16 mouse cellular contexts compared by ENCODE assay signal in the genomic region with DNA sequence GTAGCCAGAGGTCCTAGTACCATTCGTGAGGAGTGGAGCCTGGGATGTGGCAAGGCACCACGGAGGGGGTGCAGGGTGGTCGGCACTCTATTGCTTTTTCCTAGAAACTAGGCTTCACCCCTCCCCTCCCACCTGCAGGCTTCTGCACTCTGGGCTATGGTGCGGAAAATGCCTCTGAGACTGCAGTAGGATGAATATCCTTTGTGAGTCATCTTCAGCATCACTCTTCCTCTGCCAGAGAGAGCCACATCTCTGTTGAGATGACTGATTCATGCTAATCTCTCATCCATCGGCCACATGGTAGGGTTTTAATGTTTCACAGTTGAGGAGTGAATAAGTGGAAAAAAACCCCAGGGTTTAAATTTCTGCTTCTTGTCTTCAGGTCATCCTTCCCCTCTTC.
"Had no signal": no experiment of that assay in that cellular context is flagged by ENCODE, and none has a peak within 500 bp of the region (broad histone marks: within the 10 kb centered on the region; RNA-seq: fewer than 3 reads in every experiment).

No protein-coding gene starts in this region.

- H3K36me3 ChIP-seq: liver, embryonic 12.5 days; midbrain, embryonic 13.5 days; midbrain, embryonic 15.5 days; neural tube, embryonic 12.5 days; stomach, embryonic 15.5 days had no signal

- H3K27ac ChIP-seq: liver, embryonic 12.5 days; liver, embryonic 14.5 days; macrophage; midbrain, embryonic 13.5 days; midbrain, embryonic 15.5 days; neural tube, embryonic 12.5 days; stomach, embryonic 15.5 days had no signal

- ATAC-seq: liver, embryonic 12.5 days; midbrain, embryonic 13.5 days; midbrain, embryonic 15.5 days had no signal

- H3K9ac ChIP-seq: liver, embryonic 12.5 days; liver, embryonic 14.5 days; lung, embryonic 14.5 days; midbrain, embryonic 13.5 days; midbrain, embryonic 15.5 days; neural tube, embryonic 12.5 days; stomach, embryonic 15.5 days had no signal

- H3K27me3 ChIP-seq: megakaryocyte, embryonic 14.5 days; midbrain, embryonic 15.5 days; neural tube, embryonic 12.5 days; stomach, embryonic 15.5 days had no signal

- H3K4me2 ChIP-seq: liver, embryonic 12.5 days; lung, embryonic 14.5 days; midbrain, embryonic 11.5 days; midbrain, embryonic 13.5 days; midbrain, embryonic 15.5 days; neural tube, embryonic 12.5 days; stomach, embryonic 15.5 days had no signal

- H3K9me3 ChIP-seq: liver, embryonic 12.5 days; midbrain, embryonic 13.5 days; midbrain, embryonic 15.5 days; neural tube, embryonic 12.5 days; stomach, embryonic 15.5 days had no signal

- H3K4me3 ChIP-seq: liver, embryonic 12.5 days; megakaryocyte, embryonic 14.5 days; midbrain, embryonic 13.5 days; midbrain, embryonic 15.5 days; neural tube, embryonic 12.5 days; stomach, embryonic 15.5 days had no signal

- DNase-seq: lung, adult 18-20 months; lung, embryonic 14.5 days; lung, postnatal 14 days; lung, postnatal 36 days; thymus, adult 18-20 months; thymus, postnatal 14 days; thymus, postnatal 36 days had no signal

- H3K4me1 ChIP-seq: liver, embryonic 12.5 days; megakaryocyte, embryonic 14.5 days; neural tube, embryonic 12.5 days; stomach, embryonic 15.5 days had no signal
